Mouse (Mus musculus) olfactory bulb, adult 2 months (tissue): ENCODE data around the gene Enox1. TPM values are rescaled to one million over a fixed set of nuclear protein-coding genes. Genes with fewer than 3 reads are reported as not detected.

Experiments used
- H3K27ac ChIP-seq: fragments of 200-500 bp; 2 replicates; pipeline ENCODE4 v1.5.1; 2012; ENCODE audit warnings: low read depth, low read length; ENCODE audit not compliant: insufficient read depth
- H3K4me1 ChIP-seq: fragments of 200-500 bp; 2 replicates; pipeline ENCODE4 v1.6.1; 2012; ENCODE audit warnings: low read length; ENCODE audit not compliant: control insufficient read depth, insufficient read depth
- H3K4me3 ChIP-seq: fragments of 200-500 bp; 2 replicates; pipeline ENCODE4 v1.5.1; 2012; ENCODE audit warnings: mild to moderate bottlenecking, low read depth, low read length, moderate library complexity; ENCODE audit not compliant: insufficient read depth
- CTCF ChIP-seq: fragments of 200-500 bp; IDR thresholded peaks from 2 replicates; pipeline ENCODE4 v1.5.1; 2012; ENCODE audit warnings: low read depth, mild to moderate bottlenecking, low read length, moderate library complexity; ENCODE audit not compliant: insufficient read depth
- POLR2A ChIP-seq: fragments of 200-500 bp; IDR thresholded peaks from 2 replicates; pipeline ENCODE4 v1.6.1; 2012; ENCODE audit warnings: mild to moderate bottlenecking, low read depth, low read length, moderate library complexity; ENCODE audit not compliant: insufficient read depth
- WGBS: fragments of 180-500 bp; shearing (Covaris S2); methylation state at CpG from one replicate; pipeline ENCODE4 v1.1.7; 2018; 5-methylcytosine and 5-hydroxymethylcytosine counted together
- polyA plus RNA-seq: library from polyadenylated mRNA; stranded (reverse); fragments of >200 nt; gene quantifications from 2 replicates; pipeline ENCODE4 v1.2.4, GENCODE M21; 2012; ENCODE audit warnings: low replicate concordance; ENCODE audit not compliant: missing spikeins, insufficient read depth, insufficient read length

Enox1 gene
- polyA plus RNA-seq, 1 experiment: not detected

DNA sequence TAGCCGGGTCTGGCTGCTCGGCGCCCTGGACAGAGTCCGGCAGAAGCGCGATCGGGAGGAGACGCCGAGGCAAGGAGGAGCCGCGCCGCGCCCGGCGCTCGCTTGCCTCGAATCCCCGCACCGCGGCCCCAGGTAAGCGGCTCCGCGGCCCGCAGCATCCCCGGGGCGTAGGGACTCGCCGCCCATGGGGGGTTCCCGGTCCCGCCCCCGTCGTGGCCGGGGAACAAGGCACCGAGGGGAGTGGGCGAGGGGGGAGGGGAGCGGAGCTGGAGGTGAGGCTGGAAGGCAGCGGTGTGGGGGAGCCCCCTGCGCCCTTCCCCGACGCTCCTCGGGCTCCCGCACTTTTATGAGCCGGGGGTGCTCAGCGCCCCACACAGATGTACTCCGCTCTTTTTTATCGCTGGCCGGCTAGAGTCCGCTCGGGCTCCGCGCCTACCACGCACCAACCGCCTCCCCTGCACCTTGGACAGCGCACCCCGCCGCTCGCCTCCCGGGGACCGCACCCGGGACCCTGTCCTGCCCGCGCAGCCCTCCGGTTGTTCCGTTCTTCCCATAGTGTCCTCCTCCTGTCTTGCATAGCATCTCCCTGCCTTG, 445 bp downstream of the Enox1 start:
- peaks cover 4% of the 10 kb centered on the region for H3K4me1 ChIP-seq
- 1% methylated on average over 64 of the region's 64 CpGs for WGBS
- H3K4me3 ChIP-seq: peak overlapping the region; percentile 91
- H3K27ac ChIP-seq: peak overlapping the region; percentile 80
- TF ChIP-seq CTCF (no peak), POLR2A (no peak)

DNA sequence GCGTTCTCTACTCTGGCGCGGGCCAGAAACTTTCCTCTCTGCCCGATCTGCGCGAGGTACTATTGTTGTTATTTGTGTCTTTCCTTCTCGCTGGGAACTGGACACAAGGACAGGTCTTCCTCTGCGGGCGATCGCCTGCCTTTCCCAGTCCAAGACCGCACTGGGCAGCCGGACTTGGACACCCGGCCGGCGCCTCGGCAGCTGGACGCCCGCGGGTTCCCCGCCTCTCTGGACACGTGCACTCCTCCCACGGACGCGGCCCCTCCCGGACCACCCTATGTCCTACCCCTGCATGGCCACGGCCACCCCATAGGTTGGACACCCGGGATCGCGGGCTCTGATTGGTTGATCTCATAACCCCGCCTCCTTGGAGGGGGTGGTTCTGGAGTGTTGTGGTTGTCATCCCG, 945 bp downstream of the Enox1 start:
- WGBS: under 1% methylated on average over 31 of the region's 31 CpGs
- TF ChIP-seq CTCF: no peak
- Histone ChIP-seq H3K27ac (peak overlapping the region; percentile 80; the same call in 1 of the 2 replicates), H3K4me3 (peak overlapping the region; percentile 91), H3K4me1 (peaks cover 4% of the 10 kb centered on the region)

DNA sequence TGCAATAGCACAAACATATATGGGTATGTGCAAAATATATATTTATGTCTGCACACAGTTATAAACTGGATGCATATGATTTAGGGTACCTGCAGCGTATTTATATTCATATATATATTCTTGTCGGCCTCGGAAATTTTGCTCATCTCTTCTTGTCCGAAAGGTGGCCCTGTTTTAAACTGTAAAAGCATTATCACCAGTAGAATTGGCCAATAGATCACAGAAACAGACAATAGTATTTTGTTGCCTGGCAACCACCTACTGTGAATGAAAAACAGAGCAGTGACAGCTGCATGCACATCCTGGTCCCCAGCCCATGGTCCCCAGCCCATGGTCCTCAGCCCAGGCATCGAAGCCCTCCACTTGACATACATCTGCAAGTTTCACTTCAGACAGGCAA, 2.8 kb downstream of the Enox1 start:
- WGBS: 57% methylated on average over 5 of the region's 5 CpGs
- Histone ChIP-seq H3K27ac (no peak overlapping the region), H3K4me1 (peaks cover 4% of the 10 kb centered on the region), H3K4me3 (no peak overlapping the region)
- TF ChIP-seq CTCF (no peak), POLR2A (no peak)

DNA sequence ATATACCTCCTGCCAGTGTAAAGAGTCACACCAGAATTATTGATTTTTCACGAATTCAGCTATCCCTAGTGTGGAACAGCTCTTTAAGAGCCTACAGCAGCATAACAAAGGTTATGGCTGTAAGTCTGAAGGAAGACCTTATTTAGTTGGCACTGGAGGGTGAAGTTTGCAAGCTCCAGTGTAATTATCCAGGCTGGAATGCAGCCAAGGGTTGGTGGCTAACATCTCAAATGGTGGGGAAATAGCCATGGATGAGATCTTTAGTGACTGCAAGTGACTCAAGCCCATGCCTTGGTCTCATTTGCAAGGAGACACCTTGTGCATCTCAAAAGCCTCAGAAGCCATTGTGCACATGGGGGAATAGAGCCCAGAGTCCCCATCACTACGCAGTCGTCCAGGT, 5.9 kb downstream of the Enox1 start:
- Histone ChIP-seq H3K27ac (no peak overlapping the region), H3K4me3 (no peak overlapping the region), H3K4me1 (peaks cover 4% of the 10 kb centered on the region)
- 60% methylated on average over 3 of the region's 3 CpGs for WGBS
- TF ChIP-seq CTCF: no peak
- no peak for TF ChIP-seq POLR2A

- H3K4me3 ChIP-seq: no peak overlapping the region
- H3K27ac ChIP-seq: no peak overlapping the region
- TF ChIP-seq CTCF: no peak
- no peak for TF ChIP-seq POLR2A
- peaks cover 4% of the 10 kb centered on the region for H3K4me1 ChIP-seq
- 66% methylated on average over 6 of the region's 6 CpGs for WGBS
Measured at GRCm38 (mm10) chr14:77164396-77164795, 7.8 kb downstream of the Enox1 start.

DNA sequence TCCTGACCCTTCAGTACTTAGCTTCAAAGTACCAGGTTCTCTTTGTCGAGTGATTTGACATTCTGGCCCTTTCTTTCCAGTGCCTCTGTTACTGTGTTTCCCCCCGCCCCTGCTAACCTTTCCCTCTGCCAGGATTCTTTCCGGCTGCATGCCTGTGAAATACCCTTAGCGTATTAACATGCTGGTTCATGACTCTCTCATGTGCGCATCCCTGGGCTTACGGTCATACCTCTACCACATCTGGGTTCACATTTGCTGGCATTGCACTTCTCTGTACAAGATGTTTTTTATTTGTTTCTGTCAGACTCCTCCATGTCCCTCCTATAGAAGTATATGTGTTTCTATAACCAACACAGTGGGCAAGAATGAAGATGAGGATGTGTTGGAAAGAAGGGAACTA, 11.6 kb downstream of the Enox1 start:
- H3K4me3 ChIP-seq: no peak overlapping the region
- TF ChIP-seq POLR2A: no peak
- no peak for TF ChIP-seq CTCF
- H3K27ac ChIP-seq: no peak overlapping the region
- 94% methylated on average over 6 of the region's 6 CpGs for WGBS
- no peaks in the 10 kb centered on the region; the same call in 1 of the 2 replicates for H3K4me1 ChIP-seq

DNA sequence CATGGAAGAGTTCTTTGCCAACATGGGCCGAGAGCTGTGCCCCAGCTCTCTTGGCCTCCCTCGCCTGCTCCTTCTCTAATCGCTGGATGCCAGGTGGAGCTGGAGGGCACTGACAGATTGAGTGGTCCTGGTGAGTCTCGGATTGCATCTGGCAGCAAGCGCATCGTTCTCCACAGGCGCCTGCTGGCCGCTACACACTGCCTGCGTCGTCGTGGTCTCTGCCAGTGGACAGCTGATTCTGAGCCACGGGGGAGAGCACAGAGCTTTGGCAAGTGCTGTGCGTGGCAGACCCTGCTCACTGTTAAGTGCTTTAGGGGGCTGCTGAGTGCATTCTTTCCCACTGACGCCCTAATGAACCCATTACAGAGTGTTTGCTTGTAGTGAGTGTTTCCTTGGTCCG, 17.9 kb downstream of the Enox1 start:
- H3K27ac ChIP-seq: peak overlapping the region; percentile 27
- H3K4me1 ChIP-seq: peaks cover 18% of the 10 kb centered on the region
- WGBS: 31% methylated on average over 15 of the region's 15 CpGs
- TF ChIP-seq CTCF (no peak), POLR2A (no peak)
- no peak overlapping the region for H3K4me3 ChIP-seq

GRCm38 (mm10) chr14:77174931-77175330, 18.4 kb downstream of the Enox1 start:
- no peak for TF ChIP-seq CTCF
- TF ChIP-seq POLR2A: no peak
- 26% methylated on average over 9 of the region's 9 CpGs for WGBS
- Histone ChIP-seq H3K4me1 (peaks cover 18% of the 10 kb centered on the region), H3K27ac (peak overlapping the region; percentile 27; the same call in 1 of the 2 replicates), H3K4me3 (no peak overlapping the region)

GRCm38 (mm10) chr14:77180241-77180640, 23.7 kb downstream of the Enox1 start:
- H3K4me1 ChIP-seq: peaks cover 20% of the 10 kb centered on the region
- 46% methylated on average over 7 of the region's 7 CpGs for WGBS
- no peak for TF ChIP-seq POLR2A
- TF ChIP-seq CTCF: no peak
- H3K4me3 ChIP-seq: no peak overlapping the region
- H3K27ac ChIP-seq: no peak overlapping the region
